Mouse (Mus musculus) brown adipose tissue, adult 24 weeks (tissue): Measurements from ENCODE around the gene St6galnac3. TPM values are rescaled to one million over a fixed set of nuclear protein-coding genes. Genes with fewer than 3 reads are reported as not detected.
A peak's percentile ranks its signal among the peaks of the same experiment; 100 is the strongest.

Source experiments
- H3K27ac ChIP-seq: fragments of 200-500 bp; replicated peaks from 2 replicates; pipeline ENCODE4 v1.5.1; 2012; ENCODE audit warnings: low read depth, mild to moderate bottlenecking, low read length
- H3K4me1 ChIP-seq: fragments of 200-500 bp; 2 replicates; pipeline ENCODE4 v1.6.1; 2012; ENCODE audit warnings: low read length, mixed read lengths; ENCODE audit not compliant: control insufficient read depth, insufficient read depth, insufficient read length
- H3K4me3 ChIP-seq: fragments of 200-500 bp; 2 replicates; pipeline ENCODE4 v1.5.1; 2012; ENCODE audit warnings: low read depth, mild to moderate bottlenecking, low read length, moderate library complexity; ENCODE audit not compliant: insufficient read depth
- polyA plus RNA-seq: library from polyadenylated mRNA; stranded (reverse); fragments of >200 nt; gene quantifications from 2 replicates; pipeline ENCODE4 v1.2.4, GENCODE M21; 2012; ENCODE audit not compliant: missing spikeins, insufficient read depth, insufficient read length

The St6galnac3 gene
- polyA plus RNA-seq, 1 experiment: 4.4 TPM

- Histone ChIP-seq H3K27ac (no peak overlapping the region), H3K4me3 (no peak overlapping the region), H3K4me1 (no peaks in the 10 kb centered on the region)
These were observed 437.9 kb downstream of the St6galnac3 start for GRCm38 (mm10) chr3:153287081-153287480.

DNA sequence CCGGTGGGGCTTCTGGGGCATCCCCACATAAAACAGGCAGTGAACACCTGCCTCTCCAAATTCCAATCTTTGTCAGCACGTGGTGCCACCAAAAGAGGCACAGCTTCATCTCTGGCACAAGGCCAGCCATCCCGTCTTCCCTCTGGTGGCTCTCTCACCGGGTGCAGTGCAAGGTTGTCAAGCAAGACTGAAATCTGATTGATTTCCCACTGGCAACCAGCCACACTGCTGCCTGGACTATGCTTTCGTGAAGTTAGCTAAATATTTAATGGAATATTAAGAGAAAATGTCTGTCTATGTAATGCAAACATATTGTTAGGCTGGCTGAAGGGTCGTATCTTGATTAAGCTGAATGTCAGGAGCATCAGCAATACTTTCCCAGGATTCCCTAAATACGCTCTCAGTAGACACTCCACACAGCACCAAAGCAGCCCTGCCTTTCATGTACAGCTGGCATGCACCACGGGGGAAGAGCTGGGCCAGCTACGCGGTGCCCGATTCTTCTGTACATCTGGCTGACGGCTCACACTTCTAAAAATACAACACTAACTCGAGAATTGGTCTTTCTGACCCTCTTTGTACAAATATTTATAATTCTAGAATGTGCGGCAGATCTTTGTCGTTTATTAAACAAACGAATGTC is 442.7 kb downstream of the St6galnac3 start:
- no peaks in the 10 kb centered on the region for H3K4me1 ChIP-seq

GRCm38 (mm10) chr3:153278249-153278648 is 446.7 kb downstream of the St6galnac3 start:
- no peak overlapping the region for H3K27ac ChIP-seq
- no peak overlapping the region for H3K4me3 ChIP-seq
- no peaks in the 10 kb centered on the region for H3K4me1 ChIP-seq

More for the DNA sequence above, 442.7 kb downstream of the St6galnac3 start:
- H3K4me3 ChIP-seq: no peak overlapping the region
- no peak overlapping the region for H3K27ac ChIP-seq

DNA sequence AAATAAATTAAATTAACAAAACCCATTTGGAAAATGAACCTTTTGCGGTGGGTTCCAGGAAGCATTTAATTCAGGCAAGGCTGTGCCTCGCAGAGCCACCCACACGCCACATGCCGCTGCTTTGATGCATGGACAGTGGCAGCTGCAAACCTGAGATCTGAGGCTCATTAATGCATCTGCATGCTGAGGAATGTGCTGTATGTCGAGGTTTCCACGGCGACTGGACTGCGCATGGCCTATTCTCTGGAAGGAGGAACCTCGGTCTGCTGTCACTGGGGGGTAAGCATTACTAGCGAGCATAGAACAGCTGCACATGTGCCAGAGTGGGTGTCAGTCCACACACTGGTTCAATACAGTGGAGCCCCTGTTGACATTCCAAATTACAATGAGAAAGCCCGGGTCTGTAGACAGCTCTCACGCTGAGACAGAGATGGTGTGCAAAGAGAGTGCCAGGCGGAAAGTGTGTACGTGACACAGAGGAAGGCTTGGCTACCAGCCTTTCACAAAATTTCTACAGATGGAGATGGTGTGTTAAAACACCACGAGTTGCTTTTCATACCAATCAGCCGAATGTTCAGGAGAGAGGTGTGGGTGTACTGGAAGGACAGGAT is 447.5 kb downstream of the St6galnac3 start:
- Histone ChIP-seq H3K4me1 (no peaks in the 10 kb centered on the region), H3K4me3 (no peak overlapping the region), H3K27ac (no peak overlapping the region)

DNA sequence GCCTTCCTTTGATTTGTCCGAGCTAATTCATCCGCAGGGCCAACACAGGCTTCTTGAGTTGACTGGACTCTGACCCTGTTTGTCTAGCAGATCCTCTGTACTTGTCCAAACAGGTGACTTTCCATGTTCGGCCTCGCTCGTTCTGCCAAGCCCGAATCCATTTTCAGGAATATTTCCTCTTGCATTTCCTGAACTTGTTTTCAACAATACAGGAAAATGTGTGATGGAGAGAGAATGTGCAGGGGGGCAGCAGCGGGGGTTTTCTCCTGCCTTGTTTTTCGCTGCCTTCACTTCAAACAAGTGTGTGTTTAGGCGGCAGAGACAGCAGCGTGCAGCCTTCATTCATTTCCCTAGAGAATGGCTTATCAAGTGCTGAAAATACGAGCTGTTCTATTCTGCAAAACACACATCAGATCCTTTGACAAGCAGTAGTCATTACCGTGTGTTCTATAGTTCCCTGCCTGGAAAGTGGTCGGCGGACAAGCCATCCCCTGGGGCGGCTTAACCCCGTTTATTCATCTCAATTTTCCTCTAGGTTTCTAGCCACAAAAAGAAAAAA is 448.1 kb downstream of the St6galnac3 start:
- Histone ChIP-seq H3K4me1 (no peaks in the 10 kb centered on the region), H3K27ac (no peak overlapping the region), H3K4me3 (no peak overlapping the region)

DNA sequence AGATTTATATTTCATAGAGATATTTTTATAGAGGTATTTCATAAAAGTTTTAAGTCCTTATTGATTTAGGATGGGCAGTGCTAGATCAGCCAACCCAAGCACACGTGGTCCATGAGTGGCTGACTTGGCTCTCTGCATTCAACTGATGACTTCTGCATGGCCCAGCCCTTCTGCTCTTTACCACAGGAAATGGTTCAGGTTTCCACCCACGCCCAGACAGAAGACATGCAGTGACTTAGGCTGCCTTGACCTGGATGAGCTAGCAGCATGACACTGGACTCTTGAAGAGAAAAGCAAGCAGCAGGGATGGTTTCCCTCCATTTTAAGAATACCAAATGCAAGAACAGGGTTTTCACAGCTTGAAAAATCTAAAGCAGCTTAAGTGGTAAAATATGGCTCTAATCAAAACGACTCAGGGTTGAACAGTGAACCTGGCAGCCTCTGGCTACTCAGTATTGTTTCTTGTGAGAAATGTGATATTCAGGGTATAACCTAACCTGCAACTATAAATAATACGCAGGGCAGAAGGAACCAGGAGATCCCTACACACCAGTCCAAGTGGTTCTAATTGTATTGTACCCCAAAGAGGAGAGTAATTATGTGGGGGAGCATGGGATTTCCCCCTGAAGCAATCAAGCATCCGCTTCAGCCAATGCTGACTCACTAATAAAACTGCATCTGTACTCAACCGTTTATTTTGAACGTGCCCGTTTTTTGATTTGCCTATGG is 448.7 kb downstream of the St6galnac3 start:
- no peak overlapping the region for H3K4me3 ChIP-seq
- H3K4me1 ChIP-seq: no peaks in the 10 kb centered on the region
- no peak overlapping the region for H3K27ac ChIP-seq

GRCm38 (mm10) chr3:153272241-153272640 is 452.7 kb downstream of the St6galnac3 start:
- Histone ChIP-seq H3K27ac (no peak overlapping the region), H3K4me3 (no peak overlapping the region), H3K4me1 (no peaks in the 10 kb centered on the region)

DNA sequence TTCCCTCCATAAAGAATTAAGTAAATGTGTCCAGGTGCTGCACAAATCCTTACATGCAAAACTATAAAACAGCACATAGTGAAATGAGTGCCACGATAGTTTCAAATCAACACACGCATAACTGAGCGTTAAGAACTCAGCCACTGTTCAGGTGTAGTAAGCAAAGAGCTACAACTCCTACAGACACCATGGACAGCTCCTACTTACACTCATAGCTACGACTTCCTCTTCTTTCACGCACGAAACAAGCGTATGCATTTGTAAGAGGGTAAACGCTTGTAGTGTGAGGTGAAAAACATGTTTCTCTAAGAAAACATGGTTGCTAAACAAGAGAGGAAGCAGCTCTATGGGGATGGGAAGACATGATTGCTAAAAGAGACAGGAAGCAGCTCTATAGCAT is 457.6 kb downstream of the St6galnac3 start:
- Histone ChIP-seq H3K4me3 (no peak overlapping the region), H3K27ac (no peak overlapping the region), H3K4me1 (no peaks in the 10 kb centered on the region)

- Histone ChIP-seq H3K27ac (no peak overlapping the region), H3K4me3 (no peak overlapping the region), H3K4me1 (no peaks in the 10 kb centered on the region)
These were observed 463.0 kb downstream of the St6galnac3 start for GRCm38 (mm10) chr3:153261985-153262384.

- no peak overlapping the region for H3K4me3 ChIP-seq
- 0 out of 2 replicates have a peak overlapping the region, but pooled peaks have one; percentile 58 for H3K27ac ChIP-seq
- no peaks in the 10 kb centered on the region for H3K4me1 ChIP-seq
These were observed 464.6 kb downstream of the St6galnac3 start for GRCm38 (mm10) chr3:153260225-153260933.

- Histone ChIP-seq H3K4me3 (no peak overlapping the region), H3K4me1 (no peaks in the 10 kb centered on the region), H3K27ac (no peak overlapping the region)
These were observed 469.1 kb downstream of the St6galnac3 start for GRCm38 (mm10) chr3:153255910-153256309.

DNA sequence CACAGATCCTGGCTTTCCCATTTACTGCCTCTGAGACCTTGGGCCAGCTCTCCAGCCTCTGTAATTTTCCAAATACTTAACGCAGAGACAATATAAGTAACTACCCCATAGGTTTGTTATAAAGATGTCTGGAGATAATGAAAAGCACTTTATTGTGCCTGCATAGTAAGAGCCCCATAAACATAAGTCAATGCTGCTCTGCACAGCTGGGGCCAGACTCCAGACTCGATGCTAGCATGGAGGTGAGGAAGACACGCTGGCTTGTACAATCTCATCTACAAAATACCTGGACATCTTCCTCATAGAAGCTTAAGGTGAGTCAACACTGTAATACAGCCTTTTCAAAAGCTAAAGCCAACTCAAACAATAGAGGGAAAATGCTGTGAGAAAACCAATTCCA is 473.3 kb downstream of the St6galnac3 start:
- no peak overlapping the region for H3K27ac ChIP-seq
- no peak overlapping the region for H3K4me3 ChIP-seq
- no peaks in the 10 kb centered on the region for H3K4me1 ChIP-seq

GRCm38 (mm10) chr3:153250598-153251257 is 474.2 kb downstream of the St6galnac3 start:
- H3K27ac ChIP-seq: no peak overlapping the region
- H3K4me1 ChIP-seq: no peaks in the 10 kb centered on the region
- no peak overlapping the region for H3K4me3 ChIP-seq

DNA sequence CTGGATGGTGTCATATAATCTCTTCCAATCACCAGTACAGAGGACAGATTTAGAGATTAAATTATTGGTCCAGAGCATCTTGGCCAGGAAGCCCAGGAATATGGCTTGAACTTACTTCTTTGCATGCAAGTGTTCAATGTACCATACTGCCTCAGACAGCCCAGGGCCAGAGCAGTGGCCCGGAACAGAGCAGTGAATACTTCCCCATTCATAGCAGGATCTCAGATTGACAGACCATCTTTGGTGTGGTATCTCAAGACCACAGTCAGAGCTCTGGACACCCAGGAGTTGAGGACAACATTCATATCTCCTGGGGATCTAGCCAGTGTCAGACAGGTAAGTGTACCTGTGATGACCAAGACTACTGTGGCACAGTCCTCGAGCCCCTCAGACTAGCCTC is 476.1 kb downstream of the St6galnac3 start:
- H3K4me3 ChIP-seq: no peak overlapping the region
- no peaks in the 10 kb centered on the region for H3K4me1 ChIP-seq

More for the DNA sequence above, 476.1 kb downstream of the St6galnac3 start:
- H3K27ac ChIP-seq: no peak overlapping the region
